Mouse (Mus musculus): ENCODE results near the gene Myo3a. TPM values are rescaled to one million over a fixed set of nuclear protein-coding genes. Genes with fewer than 3 reads are reported as not detected.
A peak's percentile ranks its signal among the peaks of the same experiment; 100 is the strongest.

Myo3a gene
- polyA plus RNA-seq, 1 experiment: not detected

GRCm38 (mm10) chr2:22623111-22624070 is 396.1 kb downstream of the Myo3a start:
- WGBS: 4% methylated on average over 60 of the region's 60 CpGs
- TF ChIP-seq POLR2A (IDR thresholded peaks at IDR 0.05; ENCODE audit: borderline replicate concordance, control insufficient read depth, low read depth, low read length): no peak
- TF ChIP-seq CTCF (IDR thresholded peaks at IDR 0.05; ENCODE audit: control insufficient read depth, insufficient read depth, low read length): no peak
- Histone ChIP-seq H3K4me1 (ENCODE audit: control insufficient read depth, insufficient read depth, low read length) (no peaks in the 10 kb centered on the region), H3K27ac (ENCODE audit: control insufficient read depth, insufficient read depth, low read depth, low read length, poor library complexity) (no peak overlapping the region), H3K4me3 (replicated peaks; ENCODE audit: control insufficient read depth, low read depth, low read length) (no peak overlapping the region)

DNA sequence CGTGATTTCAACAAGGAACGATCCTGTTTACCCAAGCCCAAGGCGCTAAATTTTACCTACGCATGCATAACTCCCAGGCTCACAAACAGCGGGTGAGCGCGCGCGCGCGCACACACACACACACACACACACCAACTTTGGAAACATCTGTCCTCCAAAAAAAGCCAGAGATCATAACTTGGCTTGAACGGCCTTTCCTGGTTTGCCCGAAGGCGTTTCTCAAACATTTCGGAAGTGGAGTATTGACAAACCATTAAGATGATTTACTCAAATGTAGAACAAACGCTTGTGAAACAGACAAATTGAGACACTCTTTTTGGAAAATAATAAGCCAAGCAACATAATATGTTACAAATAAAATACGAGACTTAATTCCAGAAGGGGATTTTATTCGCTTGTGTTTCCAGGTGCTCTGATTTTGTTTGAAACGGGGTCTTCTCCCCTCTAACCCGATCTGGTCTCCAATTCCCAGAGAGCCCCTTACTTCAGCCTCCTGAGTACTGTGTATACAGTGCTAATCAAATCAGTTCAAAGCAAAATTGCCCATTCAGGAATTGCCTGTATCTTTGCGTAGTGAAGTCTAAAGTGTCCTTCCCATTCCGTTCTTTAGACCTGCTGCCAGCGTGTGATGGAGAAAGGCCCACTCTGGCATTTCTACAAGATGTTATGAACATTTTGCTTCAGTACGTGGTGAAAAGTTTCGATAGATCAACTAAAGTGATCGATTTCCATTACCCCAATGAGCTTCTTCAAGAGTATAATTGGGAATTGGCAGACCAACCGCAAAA is 397.1 kb downstream of the Myo3a start:
- Histone ChIP-seq H3K4me1 (ENCODE audit: control insufficient read depth, insufficient read depth, low read length) (no peaks in the 10 kb centered on the region), H3K4me3 (replicated peaks; ENCODE audit: control insufficient read depth, low read depth, low read length) (no peak overlapping the region), H3K27ac (ENCODE audit: control insufficient read depth, insufficient read depth, low read depth, low read length, poor library complexity) (no peak overlapping the region)
- WGBS: 10% methylated on average over 27 of the region's 27 CpGs
- no peak for TF ChIP-seq POLR2A (IDR thresholded peaks at IDR 0.05; ENCODE audit: borderline replicate concordance, control insufficient read depth, low read depth, low read length)
- TF ChIP-seq CTCF (IDR thresholded peaks at IDR 0.05; ENCODE audit: control insufficient read depth, insufficient read depth, low read length): no peak

DNA sequence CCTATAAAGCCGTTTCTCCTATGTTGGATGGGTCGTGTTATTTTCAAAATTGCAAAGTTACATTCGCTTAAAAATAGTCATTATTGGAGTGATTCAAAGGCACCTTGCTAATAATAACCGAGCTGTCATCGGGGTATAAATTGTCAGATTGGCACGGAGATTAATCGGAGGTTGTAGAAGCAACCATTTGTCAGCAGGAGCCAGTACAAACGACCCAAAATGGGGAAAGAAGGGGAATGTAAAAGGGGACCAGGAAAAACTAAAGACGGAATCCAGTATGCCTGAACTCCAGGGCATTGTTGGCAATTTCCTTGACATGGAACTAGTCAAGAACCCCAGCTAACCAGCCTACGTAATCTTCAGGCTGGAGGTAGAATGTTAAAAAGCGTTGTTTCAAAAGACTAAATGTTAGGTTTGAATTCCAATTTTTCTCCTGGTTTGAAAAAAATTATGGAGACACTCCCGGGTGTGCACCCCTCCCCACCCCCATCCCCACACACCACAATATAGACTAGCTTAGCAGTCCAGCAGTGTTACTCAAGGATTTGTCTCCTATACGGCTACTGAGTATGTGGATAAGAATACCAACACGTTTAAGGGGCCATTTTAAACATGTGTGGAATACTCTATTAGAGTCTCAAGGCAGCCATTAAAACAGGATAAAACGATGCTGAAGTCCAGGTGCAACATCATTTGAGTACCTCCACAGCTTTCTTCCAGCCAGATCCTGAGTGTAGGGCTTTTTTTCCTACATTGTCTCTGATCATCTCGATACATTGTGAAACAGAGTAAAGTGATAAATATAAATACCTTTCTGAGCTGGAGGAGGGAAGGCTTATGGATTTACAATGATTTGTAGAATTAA is 398.0 kb downstream of the Myo3a start:
- no peaks in the 10 kb centered on the region for H3K4me1 ChIP-seq (ENCODE audit: control insufficient read depth, insufficient read depth, low read length)
- no peak for TF ChIP-seq POLR2A (IDR thresholded peaks at IDR 0.05; ENCODE audit: borderline replicate concordance, control insufficient read depth, low read depth, low read length)
- TF ChIP-seq CTCF (IDR thresholded peaks at IDR 0.05; ENCODE audit: control insufficient read depth, insufficient read depth, low read length): no peak
- WGBS: 14% methylated on average over 16 of the region's 16 CpGs
- no peak overlapping the region for H3K27ac ChIP-seq (ENCODE audit: control insufficient read depth, insufficient read depth, low read depth, low read length, poor library complexity)
- H3K4me3 ChIP-seq (replicated peaks; ENCODE audit: control insufficient read depth, low read depth, low read length): no peak overlapping the region

- 37% methylated on average over 3 of the region's 3 CpGs for whole genome bisulfite sequencing
- no peaks in the 10 kb centered on the region for H3K4me1 ChIP-seq (ENCODE audit: control insufficient read depth, insufficient read depth, low read length)
- H3K4me3 ChIP-seq (replicated peaks; ENCODE audit: control insufficient read depth, low read depth, low read length): no peak overlapping the region
- no peak overlapping the region for H3K27ac ChIP-seq (ENCODE audit: control insufficient read depth, insufficient read depth, low read depth, low read length, poor library complexity)
- TF ChIP-seq POLR2A (IDR thresholded peaks at IDR 0.05; ENCODE audit: borderline replicate concordance, control insufficient read depth, low read depth, low read length): no peak
- TF ChIP-seq CTCF (IDR thresholded peaks at IDR 0.05; ENCODE audit: control insufficient read depth, insufficient read depth, low read length): no peak
Measured at GRCm38 (mm10) chr2:22627147-22627666, 399.9 kb downstream of the Myo3a start.

GRCm38 (mm10) chr2:22627819-22628432 is 400.6 kb downstream of the Myo3a start:
- TF ChIP-seq POLR2A (IDR thresholded peaks at IDR 0.05; ENCODE audit: borderline replicate concordance, control insufficient read depth, low read depth, low read length): no peak
- WGBS: 33% methylated on average over 5 of the region's 5 CpGs
- no peaks in the 10 kb centered on the region for H3K4me1 ChIP-seq (ENCODE audit: control insufficient read depth, insufficient read depth, low read length)
- H3K4me3 ChIP-seq (replicated peaks; ENCODE audit: control insufficient read depth, low read depth, low read length): no peak overlapping the region
- H3K27ac ChIP-seq (ENCODE audit: control insufficient read depth, insufficient read depth, low read depth, low read length, poor library complexity): no peak overlapping the region

- no peaks in the 10 kb centered on the region for H3K4me1 ChIP-seq (ENCODE audit: control insufficient read depth, insufficient read depth, low read length)
- TF ChIP-seq CTCF (IDR thresholded peaks at IDR 0.05; ENCODE audit: control insufficient read depth, insufficient read depth, low read length) (peak; percentile 44), POLR2A (IDR thresholded peaks at IDR 0.05; ENCODE audit: borderline replicate concordance, control insufficient read depth, low read depth, low read length) (no peak)
- no peak overlapping the region for H3K27ac ChIP-seq (ENCODE audit: control insufficient read depth, insufficient read depth, low read depth, low read length, poor library complexity)
- H3K4me3 ChIP-seq (replicated peaks; ENCODE audit: control insufficient read depth, low read depth, low read length): no peak overlapping the region
- 52% methylated on average over 8 of the region's 8 CpGs for WGBS
Measured at GRCm38 (mm10) chr2:22634766-22635165, 407.5 kb downstream of the Myo3a start.

DNA sequence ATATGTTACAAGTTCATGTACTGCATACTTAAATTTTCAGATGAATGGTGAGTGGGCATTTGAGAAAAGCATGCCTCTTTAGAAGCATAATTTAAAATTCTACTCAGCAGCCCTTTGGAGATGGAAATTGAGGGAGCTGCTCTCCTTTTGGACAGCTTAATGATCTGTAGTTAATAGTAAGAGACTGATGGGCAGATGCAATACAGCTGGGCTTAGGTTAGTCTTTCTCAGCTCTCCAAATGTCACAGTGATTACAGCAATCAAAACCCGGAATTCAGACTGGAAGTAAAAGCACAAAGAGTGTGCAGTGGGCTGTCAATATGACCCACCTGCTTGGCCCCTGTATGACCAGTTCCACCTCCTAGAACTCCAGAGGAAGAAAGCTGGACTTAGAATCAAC is 418.8 kb downstream of the Myo3a start:
- WGBS: 63% methylated on average over 1 of the region's 1 CpGs

More for the DNA sequence above, 418.8 kb downstream of the Myo3a start:
- no peaks in the 10 kb centered on the region for H3K4me1 ChIP-seq (ENCODE audit: control insufficient read depth, insufficient read depth, low read length)
- TF ChIP-seq CTCF (IDR thresholded peaks at IDR 0.05; ENCODE audit: control insufficient read depth, insufficient read depth, low read length) (no peak), POLR2A (IDR thresholded peaks at IDR 0.05; ENCODE audit: borderline replicate concordance, control insufficient read depth, low read depth, low read length) (no peak)
- no peak overlapping the region for H3K4me3 ChIP-seq (replicated peaks; ENCODE audit: control insufficient read depth, low read depth, low read length)
- no peak overlapping the region for H3K27ac ChIP-seq (ENCODE audit: control insufficient read depth, insufficient read depth, low read depth, low read length, poor library complexity)

All from bone marrow, adult 2 months (tissue).